Mouse (Mus musculus): ENCODE data around the gene Sh3pxd2b.

DNA sequence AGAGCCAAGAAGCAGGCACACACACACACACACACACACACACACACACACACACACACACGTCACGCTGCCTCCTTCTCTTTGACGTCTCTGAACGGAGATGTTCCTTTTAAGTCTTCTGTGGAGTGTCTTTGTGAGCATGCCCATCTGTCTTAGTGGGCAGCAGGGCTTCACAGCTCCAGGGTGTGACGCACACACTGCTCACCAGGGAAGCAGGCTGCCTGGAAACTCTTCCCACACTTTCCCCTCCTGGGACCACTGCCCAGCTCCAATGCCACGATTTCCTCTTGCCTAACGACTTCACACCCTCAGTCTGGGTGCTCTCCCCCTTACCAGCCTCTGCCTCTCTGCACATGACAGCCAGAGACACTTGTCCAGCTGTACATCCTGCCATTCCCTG is 55.1 kb downstream of the Sh3pxd2b start:
- no peak for TF ChIP-seq CTCF (IDR thresholded peaks at IDR 0.05)
- no peak for TF ChIP-seq EP300 (IDR thresholded peaks at IDR 0.05)

All from lung, postnatal 0 days (tissue).